ENCODE assay signal across 16 mouse cellular contexts in the genomic region with DNA sequence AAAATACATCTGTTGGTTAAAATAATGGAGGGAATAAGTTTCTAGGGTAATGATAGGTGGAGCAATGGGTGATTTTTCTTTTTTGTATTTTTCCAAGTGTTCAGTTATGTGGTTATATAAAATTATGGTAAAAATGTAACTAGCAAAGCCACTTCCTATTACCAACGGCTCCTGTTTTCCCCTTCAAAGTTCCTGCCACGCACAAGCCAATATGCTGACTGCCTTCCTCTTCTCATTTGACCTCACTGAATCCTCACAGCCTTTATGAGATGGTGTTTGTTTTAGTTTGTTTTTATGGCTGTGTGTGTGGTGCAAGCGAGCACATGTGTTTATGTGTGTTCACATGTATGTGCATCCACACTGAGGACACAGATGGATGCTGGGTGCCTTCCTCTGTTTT.
"Had no signal": no experiment of that assay in that cellular context is flagged by ENCODE, and none has a peak within 500 bp of the region (broad histone marks: within the 10 kb centered on the region; RNA-seq: fewer than 3 reads in every experiment).

No protein-coding gene starts in this region.

- ATAC-seq: intestine, embryonic 16.5 days; midbrain, embryonic 15.5 days had no signal

- H3K27ac ChIP-seq: limb, embryonic 12.5 days; limb, embryonic 15.5 days; lung, embryonic 15.5 days; midbrain, embryonic 12.5 days; midbrain, embryonic 15.5 days; neural tube, embryonic 12.5 days; neural tube, embryonic 15.5 days had no signal

- H3K4me1 ChIP-seq: midbrain, embryonic 12.5 days had no signal

- H3K9me3 ChIP-seq: limb, embryonic 12.5 days; limb, embryonic 15.5 days; lung, embryonic 15.5 days; midbrain, embryonic 12.5 days; midbrain, embryonic 15.5 days; neural tube, embryonic 12.5 days; neural tube, embryonic 15.5 days had no signal

- H3K4me3 ChIP-seq: limb, embryonic 12.5 days; limb, embryonic 15.5 days; lung, embryonic 15.5 days; midbrain, embryonic 12.5 days; midbrain, embryonic 15.5 days; neural tube, embryonic 12.5 days; neural tube, embryonic 15.5 days had no signal

- H3K9ac ChIP-seq: limb, embryonic 12.5 days; limb, embryonic 15.5 days; lung, embryonic 15.5 days; midbrain, embryonic 12.5 days; midbrain, embryonic 15.5 days; neural tube, embryonic 12.5 days; neural tube, embryonic 15.5 days had no signal

- H3K36me3 ChIP-seq: limb, embryonic 12.5 days; limb, embryonic 15.5 days; lung, embryonic 15.5 days; midbrain, embryonic 12.5 days; midbrain, embryonic 15.5 days; neural tube, embryonic 12.5 days; neural tube, embryonic 15.5 days had no signal

- H3K4me2 ChIP-seq: limb, embryonic 12.5 days; limb, embryonic 15.5 days; lung, embryonic 15.5 days; midbrain, embryonic 12.5 days; midbrain, embryonic 15.5 days; neural tube, embryonic 12.5 days; neural tube, embryonic 15.5 days had no signal

- H3K27me3 ChIP-seq: limb, embryonic 12.5 days; limb, embryonic 15.5 days; lung, embryonic 15.5 days; midbrain, embryonic 12.5 days; midbrain, embryonic 15.5 days; neural tube, embryonic 12.5 days; neural tube, embryonic 15.5 days had no signal

- DNase-seq: kidney, adult 2 months; kidney, postnatal 10 days; kidney, postnatal 36 days; left cerebral cortex, postnatal 4 days; lung, postnatal 10 days; lung, postnatal 36 days; thymus, adult 18-20 months; thymus, postnatal 36 days had no signal
